Mouse (Mus musculus) cerebellum, adult (tissue): ENCODE results near the gene Lgsn.

Experiments used
- ATAC-seq: cut with Nextera tagmentation; 2 replicates; pipeline ENCODE4 v1.9.2; 2017; ENCODE audit warnings: mild to moderate bottlenecking, moderate library complexity, mixed read lengths; ENCODE audit not compliant: insufficient number of reproducible peaks, low FRiP score, low TSS enrichment

Gene Lgsn

DNA sequence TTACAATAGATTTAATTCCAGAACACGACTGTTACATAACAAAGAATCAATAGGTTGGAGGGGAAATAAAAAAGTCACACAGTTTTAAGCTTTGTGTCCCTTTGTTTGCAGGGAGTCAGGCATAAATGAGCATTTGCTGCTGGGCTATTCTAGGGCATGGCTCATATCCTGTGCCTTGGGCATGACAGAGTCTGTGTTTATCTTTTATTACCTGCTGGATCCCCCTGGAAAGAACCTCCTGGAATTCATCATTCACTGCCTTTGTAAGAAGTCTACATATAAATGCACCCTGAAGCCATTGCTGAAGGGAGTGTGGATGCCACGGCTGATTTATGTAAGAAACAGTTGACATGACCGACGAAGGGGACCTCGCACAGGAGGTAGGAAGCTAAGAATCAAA is at the start of gene Lgsn:
Gene Lgsn (plus strand): TSS at position 301 of the 400 bp plus-strand sequence.
- no peak for ATAC-seq

- ATAC-seq: no peak
Observed at GRCm38 (mm10) chr1:31138387-31138786, 37.8 kb upstream of the Lgsn start.

DNA sequence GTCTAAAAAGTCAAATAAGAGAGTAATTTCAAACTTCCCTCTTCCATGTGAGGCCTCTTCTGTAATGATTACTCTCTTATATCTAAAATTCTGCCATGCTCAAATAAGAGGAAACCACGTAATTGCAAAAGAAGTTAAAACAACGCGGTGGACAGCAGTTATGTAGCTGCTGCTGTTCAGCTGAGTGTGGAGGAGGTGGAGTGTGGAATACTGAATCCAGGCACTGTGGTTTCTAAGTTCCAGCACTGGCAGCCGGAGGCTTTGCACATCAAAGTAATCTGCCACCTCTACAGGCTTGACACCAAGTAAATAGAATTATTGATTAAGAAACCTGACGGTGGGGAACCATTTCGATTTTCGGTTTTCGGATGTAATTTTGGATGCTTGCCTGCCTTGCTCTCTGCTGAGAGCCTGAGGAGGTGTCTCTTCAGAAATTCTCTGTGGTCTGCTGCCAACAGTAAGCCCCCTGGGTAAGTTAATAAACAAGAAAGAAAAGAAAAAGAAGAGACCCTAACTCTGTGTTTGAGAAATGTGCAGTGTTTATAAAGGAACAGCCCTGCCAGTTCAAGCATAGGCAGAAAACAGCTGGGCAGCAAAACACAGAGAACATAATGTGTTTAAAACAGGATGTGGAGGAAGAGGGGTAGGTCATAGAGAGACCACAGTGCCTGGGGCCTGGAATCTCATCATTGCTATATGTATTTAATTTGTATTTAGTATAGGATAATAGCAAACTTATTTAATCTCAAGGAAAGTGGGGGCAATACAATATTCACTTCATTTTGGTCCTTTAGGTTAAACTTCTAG is 33.7 kb upstream of the Lgsn start:
- ATAC-seq: no peak

- no peak for ATAC-seq
Observed at GRCm38 (mm10) chr1:31143571-31143970, 32.6 kb upstream of the Lgsn start.

DNA sequence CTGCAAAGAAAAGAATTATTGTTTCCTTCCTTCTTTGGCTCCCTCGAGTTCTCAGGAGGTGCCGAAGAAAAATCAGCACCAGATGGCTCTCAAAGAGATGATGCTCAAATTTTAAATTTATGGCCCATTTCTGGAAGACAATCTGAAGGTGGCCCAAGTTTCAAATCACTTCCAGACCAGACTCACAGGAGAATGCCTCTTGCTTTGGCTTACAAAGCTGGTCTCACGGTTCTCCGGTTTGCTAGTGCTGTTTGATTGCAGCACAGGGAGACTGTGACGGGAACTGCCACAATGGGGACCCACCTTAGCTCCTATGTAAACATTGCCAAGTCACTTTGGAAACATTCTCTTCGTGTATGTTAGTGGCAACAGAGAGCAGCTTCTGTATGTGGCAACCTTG is 26.5 kb upstream of the Lgsn start:
- ATAC-seq: no peak

DNA sequence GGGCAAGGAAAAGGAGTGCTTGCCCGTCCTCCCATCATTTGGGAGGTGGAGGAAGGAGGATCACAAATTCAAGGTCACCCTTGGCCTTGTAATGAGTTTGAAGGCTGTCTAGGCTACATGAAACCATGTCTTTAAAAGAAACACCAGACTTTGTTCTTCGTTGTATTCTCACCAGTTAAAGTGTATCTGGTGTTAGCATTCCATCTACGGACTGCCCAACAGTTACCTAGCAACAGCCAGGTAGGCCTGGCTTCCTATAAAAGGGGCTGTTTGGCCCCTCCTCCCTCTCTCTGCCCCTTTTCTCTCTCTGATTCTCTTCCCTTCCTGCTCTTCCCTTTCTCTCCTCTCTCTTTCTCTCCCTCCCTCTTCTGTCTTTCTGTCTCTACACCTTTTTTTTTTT is 25.7 kb upstream of the Lgsn start:
- no peak for ATAC-seq

GRCm38 (mm10) chr1:31152799-31153426 is 23.3 kb upstream of the Lgsn start:
- no peak for ATAC-seq

DNA sequence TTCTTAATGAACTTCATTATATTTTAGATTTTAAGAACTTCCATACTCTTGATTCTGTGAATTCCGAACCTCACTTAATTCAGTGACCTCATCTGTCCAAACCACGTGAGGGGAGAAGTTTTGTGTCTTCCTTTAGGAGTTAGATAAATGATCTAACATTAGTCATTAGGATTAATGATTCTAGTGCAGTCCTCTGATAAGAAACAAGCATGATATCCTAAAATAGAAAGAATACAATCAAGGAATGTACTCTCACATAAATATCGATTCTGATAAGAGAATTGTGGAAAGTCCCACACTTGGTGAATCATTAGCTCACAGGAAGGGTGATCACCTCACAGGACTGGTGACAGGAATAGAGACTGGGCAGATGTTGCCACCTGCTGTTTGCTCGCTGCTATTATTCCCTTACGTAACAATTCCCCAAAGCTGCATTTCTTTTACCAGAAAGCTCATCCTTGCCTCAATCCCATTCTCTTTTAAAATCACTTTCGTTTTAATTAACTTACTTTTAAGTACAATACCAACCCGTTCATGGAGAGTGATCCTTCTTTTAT is 22.3 kb upstream of the Lgsn start:
- peak; percentile 52; the same call in 1 of the 2 replicates for ATAC-seq

DNA sequence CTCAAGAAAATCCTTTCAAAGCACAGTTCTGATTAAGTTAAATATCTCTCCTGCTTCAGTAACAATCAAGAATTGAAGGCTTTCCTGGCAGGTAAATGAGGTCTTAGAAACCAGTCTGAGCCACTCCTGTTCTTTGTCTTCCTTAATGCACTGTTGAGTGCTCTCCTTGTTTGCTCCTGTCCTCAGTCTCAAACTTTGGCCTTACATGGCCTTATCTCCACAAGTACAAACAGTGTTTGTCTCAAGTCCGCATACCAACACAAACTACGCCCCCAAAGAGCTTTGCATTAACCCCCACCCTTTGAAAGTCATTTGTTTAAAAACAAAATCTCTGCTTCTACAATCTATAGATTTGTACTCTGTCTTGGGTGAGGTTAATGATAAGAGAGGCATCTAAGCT is 20.0 kb upstream of the Lgsn start:
- no peak for ATAC-seq

GRCm38 (mm10) chr1:31156884-31157283 is 19.3 kb upstream of the Lgsn start:
- ATAC-seq: no peak

GRCm38 (mm10) chr1:31164527-31165189 is 11.5 kb upstream of the Lgsn start:
- peak; percentile 40; the same call in 1 of the 2 replicates for ATAC-seq

GRCm38 (mm10) chr1:31165326-31166121 is 10.7 kb upstream of the Lgsn start:
- ATAC-seq: no peak

DNA sequence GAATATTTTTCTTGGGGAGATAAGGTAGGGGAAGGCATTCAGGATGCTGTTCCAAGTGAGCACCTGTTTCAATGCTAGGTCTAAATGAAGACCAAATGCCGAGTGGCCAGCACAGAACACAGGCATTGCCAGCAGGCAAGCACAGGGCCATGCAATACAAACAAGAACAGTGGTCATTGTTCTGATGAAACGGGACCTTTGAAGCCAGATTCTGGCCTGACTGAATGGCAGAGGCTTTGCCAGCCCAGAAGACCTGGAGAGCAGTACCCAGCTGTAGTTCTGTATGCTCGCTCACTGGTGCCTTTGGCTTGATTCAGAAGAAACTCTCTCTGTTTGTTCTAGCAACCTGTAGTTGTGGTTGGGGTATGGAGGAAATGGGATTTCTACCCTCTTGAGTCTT is 800 bp upstream of the Lgsn start:
- no peak for ATAC-seq

DNA sequence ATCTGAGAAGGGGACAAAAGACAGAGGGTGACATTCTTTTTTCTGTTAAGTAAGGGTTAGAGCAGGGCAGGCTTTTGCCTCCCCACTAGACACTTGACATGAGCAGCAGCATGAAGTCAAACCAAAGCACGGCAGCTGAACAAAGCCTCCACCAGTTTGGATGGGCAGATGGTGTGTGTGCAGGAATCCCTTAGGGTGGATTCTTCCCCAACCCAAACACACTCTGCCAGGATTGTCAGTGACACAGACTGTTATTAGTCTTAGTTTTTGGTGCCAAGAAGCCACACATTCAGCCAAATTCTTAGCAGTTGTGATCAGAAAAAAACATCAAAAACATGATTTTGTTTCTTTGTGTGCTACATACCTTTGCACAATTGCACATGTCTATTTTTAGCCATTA is 2.1 kb downstream of the Lgsn start:
- peak; percentile 74; the same call in 1 of the 2 replicates for ATAC-seq

DNA sequence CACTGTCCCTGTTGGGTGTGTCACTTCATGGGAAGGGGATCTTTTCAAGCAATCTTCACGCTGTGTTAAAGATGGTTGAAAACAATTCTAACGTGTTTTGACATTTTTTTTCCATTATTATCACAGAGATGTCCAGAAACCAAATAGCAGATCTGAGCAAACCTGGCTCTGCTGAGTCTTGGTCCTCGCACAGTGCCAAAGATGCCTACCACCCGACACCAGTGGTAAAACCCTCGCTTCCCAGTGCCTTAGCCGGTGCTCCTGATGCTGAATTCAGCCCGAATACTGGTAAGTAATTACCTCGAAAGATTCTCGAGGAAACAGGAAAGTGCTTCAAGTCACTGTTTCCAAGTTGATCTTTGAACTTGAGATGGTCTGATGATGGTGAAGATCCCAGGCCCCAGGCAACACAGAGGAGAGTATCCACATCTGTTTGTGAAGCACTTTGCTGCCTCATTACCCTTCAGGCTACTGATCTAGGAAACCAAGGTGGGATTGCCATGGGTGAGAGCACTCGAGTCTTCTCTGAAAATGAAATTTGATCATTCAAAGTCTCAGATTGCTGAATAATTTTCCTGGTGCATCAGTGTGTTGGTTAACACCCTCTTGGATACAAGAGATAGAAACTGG is 14.2 kb downstream of the Lgsn start:
- ATAC-seq: no peak

DNA sequence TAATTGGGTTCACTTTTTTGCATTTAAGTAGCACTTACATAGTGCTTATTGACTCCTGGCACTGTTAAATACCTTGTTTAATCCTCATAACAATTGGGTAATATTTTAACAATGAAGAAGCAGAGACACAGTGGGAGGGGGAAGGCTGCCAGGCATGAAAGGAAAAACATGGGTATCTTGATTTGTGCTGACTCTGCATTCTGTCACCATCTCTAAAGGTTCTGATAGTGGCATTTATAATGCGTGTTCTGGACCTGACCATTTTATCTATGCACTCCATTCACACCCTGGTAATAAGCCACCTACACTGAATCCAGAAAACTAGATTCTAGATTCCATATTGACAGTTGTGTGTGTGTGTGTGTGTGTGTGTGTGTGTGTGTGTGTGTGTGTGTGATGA is 19.4 kb downstream of the Lgsn start:
- ATAC-seq: no peak

GRCm38 (mm10) chr1:31196959-31197358 is 20.8 kb downstream of the Lgsn start:
- no peak for ATAC-seq

- no peak for ATAC-seq
Observed at GRCm38 (mm10) chr1:31203771-31204170, 27.6 kb downstream of the Lgsn start.

GRCm38 (mm10) chr1:31205346-31205745 is 29.1 kb downstream of the Lgsn start:
- no peak for ATAC-seq

GRCm38 (mm10) chr1:31205770-31206169 is 29.6 kb downstream of the Lgsn start:
- no peak for ATAC-seq
